Mouse (Mus musculus): ENCODE measurements around the gene Galnt6.

- TF ChIP-seq CTCF (IDR thresholded peaks at IDR 0.05; ENCODE audit: low read depth) (no peak), EP300 (IDR thresholded peaks at IDR 0.05; ENCODE audit: low read depth) (no peak)
Observed at GRCm38 (mm10) chr15:100665411-100666218, 63.6 kb downstream of the Galnt6 start.
